ENCODE assay signal across 26 mouse cellular contexts in genomic region chr5:111046359-111046758, GRCm38 (mm10).
DNase-seq lines count a peak whose midpoint lies in the region; ATAC-seq lines count a peak whose summit lies in the region.
"Had no signal": no experiment of that assay in that cellular context is flagged by ENCODE, and none has a peak within 500 bp of the region (broad histone marks: within the 10 kb centered on the region; RNA-seq: fewer than 3 reads in every experiment).

No protein-coding gene starts in this region.

- no peak overlapping the region for H3K9ac ChIP-seq in hindbrain, embryonic 13.5 days
- no peak overlapping the region for H3K9ac ChIP-seq in midbrain, embryonic 13.5 days (replicated peaks)
- no peak overlapping the region for H3K9ac ChIP-seq in neural tube, embryonic 14.5 days (replicated peaks; ENCODE audit: low read depth, low read length)
- H3K9ac ChIP-seq: embryonic facial prominence, embryonic 13.5 days; heart, embryonic 12.5 days; kidney, embryonic 15.5 days had no signal

- peaks cover 81% of the 10 kb centered on the region for H3K4me1 ChIP-seq in hindbrain, embryonic 13.5 days (replicated peaks)
- H3K4me1 ChIP-seq in hindbrain, embryonic 10.5 days (replicated peaks) = peaks cover 56% of the 10 kb centered on the region
- peaks cover 77% of the 10 kb centered on the region for H3K4me1 ChIP-seq in midbrain, embryonic 13.5 days (replicated peaks)
- H3K4me1 ChIP-seq in midbrain, embryonic 10.5 days = peaks cover 59% of the 10 kb centered on the region
- peaks cover 43% of the 10 kb centered on the region for H3K4me1 ChIP-seq in neural tube, embryonic 14.5 days (ENCODE audit: control insufficient read depth, insufficient read depth, low read length)

- H3K4me2 ChIP-seq in hindbrain, embryonic 13.5 days = no peak overlapping the region
- no peak overlapping the region for H3K4me2 ChIP-seq in midbrain, embryonic 13.5 days (replicated peaks)
- H3K4me2 ChIP-seq in neural tube, embryonic 14.5 days (ENCODE audit: low read depth, low read length) = no peak overlapping the region
- H3K4me2 ChIP-seq: embryonic facial prominence, embryonic 13.5 days; heart, embryonic 12.5 days; kidney, embryonic 15.5 days had no signal

- H3K27me3 ChIP-seq in hindbrain, embryonic 13.5 days = no peaks in the 10 kb centered on the region
- H3K27me3 ChIP-seq in hindbrain, embryonic 10.5 days (ENCODE audit: insufficient read depth, poor library complexity, severe bottlenecking) = no peaks in the 10 kb centered on the region
- H3K27me3 ChIP-seq in midbrain, embryonic 13.5 days = no peaks in the 10 kb centered on the region
- peaks cover 4% of the 10 kb centered on the region; the same call in 1 of the 2 replicates for H3K27me3 ChIP-seq in midbrain, embryonic 10.5 days (ENCODE audit: low read depth, poor library complexity, severe bottlenecking)
- H3K27me3 ChIP-seq in neural tube, embryonic 14.5 days (ENCODE audit: control insufficient read depth, insufficient read depth, low read length) = no peaks in the 10 kb centered on the region
- H3K27me3 ChIP-seq: embryonic facial prominence, embryonic 13.5 days; kidney, embryonic 15.5 days had no signal

- DNase-seq in cerebellum, postnatal 10 days = peak; percentile 59 to 65
- no peak for DNase-seq in cerebellum, adult 11 months
- no peak for DNase-seq in hindbrain, embryonic 10.5 days (ENCODE audit: low spot score)
- DNase-seq in midbrain, embryonic 10.5 days (ENCODE audit: low spot score) = no peak
- DNase-seq in frontal cortex, postnatal 25 days (ENCODE audit: low spot score in 2 of 2) = no peak
- DNase-seq: adrenal gland, postnatal 10 days; cerebellum, adult 2 months; cerebellum, postnatal 36 days; embryo, embryonic 11 days; gastrocnemius, postnatal 14 days; heart, adult 18-20 months; heart, postnatal 10 days; kidney, adult 11 months; kidney, postnatal 36 days; layer of hippocampus, postnatal 36 days; lung, postnatal 14 days; thymus, adult 18-20 months; thymus, postnatal 36 days had no signal

- no peaks in the 10 kb centered on the region for H3K36me3 ChIP-seq in hindbrain, embryonic 13.5 days
- H3K36me3 ChIP-seq in hindbrain, embryonic 10.5 days = no peaks in the 10 kb centered on the region
- no peaks in the 10 kb centered on the region for H3K36me3 ChIP-seq in midbrain, embryonic 13.5 days
- no peaks in the 10 kb centered on the region for H3K36me3 ChIP-seq in midbrain, embryonic 10.5 days
- H3K36me3 ChIP-seq in neural tube, embryonic 14.5 days (ENCODE audit: control insufficient read depth, insufficient read depth, low read length) = no peaks in the 10 kb centered on the region
- H3K36me3 ChIP-seq: embryonic facial prominence, embryonic 13.5 days; heart, embryonic 12.5 days; kidney, embryonic 15.5 days had no signal

- no peak overlapping the region for H3K4me3 ChIP-seq in hindbrain, embryonic 13.5 days
- H3K4me3 ChIP-seq in hindbrain, embryonic 10.5 days = no peak overlapping the region
- no peak overlapping the region for H3K4me3 ChIP-seq in midbrain, embryonic 13.5 days (replicated peaks)
- H3K4me3 ChIP-seq in midbrain, embryonic 10.5 days = no peak overlapping the region
- H3K4me3 ChIP-seq in neural tube, embryonic 14.5 days (ENCODE audit: low read depth, low read length) = no peak overlapping the region
- H3K4me3 ChIP-seq: embryonic facial prominence, embryonic 13.5 days; erythroblast, embryonic 14.5 days; heart, embryonic 12.5 days; kidney, embryonic 15.5 days; megakaryocyte, embryonic 14.5 days had no signal

- 0 out of 2 replicates have a peak overlapping the region, but pooled peaks have one; percentile 2 for H3K27ac ChIP-seq in hindbrain, embryonic 13.5 days
- no peak overlapping the region for H3K27ac ChIP-seq in hindbrain, embryonic 10.5 days
- peak overlapping the region; percentile 58; the same call in 1 of the 2 replicates for H3K27ac ChIP-seq in midbrain, embryonic 13.5 days
- no peak overlapping the region for H3K27ac ChIP-seq in midbrain, embryonic 10.5 days (replicated peaks)
- peak overlapping the region; percentile 36; the same call in 1 of the 2 replicates for H3K27ac ChIP-seq in neural tube, embryonic 14.5 days (ENCODE audit: low read depth, low read length)
- H3K27ac ChIP-seq: embryonic facial prominence, embryonic 13.5 days had no signal

- no peaks in the 10 kb centered on the region for H3K9me3 ChIP-seq in hindbrain, embryonic 13.5 days
- no peaks in the 10 kb centered on the region for H3K9me3 ChIP-seq in hindbrain, embryonic 10.5 days
- H3K9me3 ChIP-seq in midbrain, embryonic 13.5 days = no peaks in the 10 kb centered on the region
- no peaks in the 10 kb centered on the region for H3K9me3 ChIP-seq in midbrain, embryonic 10.5 days (replicated peaks)
- no peaks in the 10 kb centered on the region for H3K9me3 ChIP-seq in neural tube, embryonic 14.5 days (ENCODE audit: control insufficient read depth, low read length)
- H3K9me3 ChIP-seq: embryonic facial prominence, embryonic 13.5 days; heart, embryonic 12.5 days; kidney, embryonic 15.5 days; megakaryocyte, embryonic 14.5 days had no signal

- 88% methylated on average over 6 of the region's 6 CpGs for WGBS in hindbrain, embryonic 13.5 days
- 92% methylated on average over 6 of the region's 6 CpGs for WGBS in hindbrain, embryonic 10.5 days
- WGBS in midbrain, embryonic 13.5 days = 91% methylated on average over 6 of the region's 6 CpGs
- WGBS in midbrain, embryonic 10.5 days = 90% methylated on average over 6 of the region's 6 CpGs
- 90% methylated on average over 6 of the region's 6 CpGs for WGBS in neural tube, embryonic 14.5 days

- no peak for ATAC-seq in hindbrain, embryonic 13.5 days (ENCODE audit: low FRiP score)
- no peak for ATAC-seq in midbrain, embryonic 13.5 days
- no peak for ATAC-seq in neural tube, embryonic 14.5 days (ENCODE audit: low read depth)

Comparison
In these comparisons a context has a peak if more than half of its experiments do, and no peak if none do; other contexts are left out.
1. DNase-seq: peak in cerebellum, postnatal 10 days (2 of 2); none in cerebellum, adult 11 months (single experiment), hindbrain, embryonic 10.5 days (single experiment), midbrain, embryonic 10.5 days (single experiment) and frontal cortex, postnatal 25 days (0 of 2).
2. H3K27ac ChIP-seq: peak in hindbrain, embryonic 13.5 days (single experiment), midbrain, embryonic 13.5 days (single experiment) and neural tube, embryonic 14.5 days (single experiment); none in hindbrain, embryonic 10.5 days (single experiment) and midbrain, embryonic 10.5 days (single experiment).